Mouse (Mus musculus): Measurements from ENCODE around the gene Rad51b.

- TF ChIP-seq CTCF (IDR thresholded peaks at IDR 0.05; ENCODE audit: low read depth): no peak
- no peak for TF ChIP-seq EP300 (IDR thresholded peaks at IDR 0.05; ENCODE audit: low read depth)
Observed at GRCm38 (mm10) chr12:79558711-79559110, 261.6 kb downstream of the Rad51b start.
